Mouse (Mus musculus): ENCODE results near the gene Rnf150. TPM values are rescaled to one million over a fixed set of nuclear protein-coding genes. Genes with fewer than 3 reads are reported as not detected.

Gene Rnf150
- total and polyA plus RNA-seq, 3 experiments = 0.13 to 0.50 (median 0.39) TPM

- Histone ChIP-seq H3K9me3 (replicated peaks; ENCODE audit: low read length) (no peaks in the 10 kb centered on the region), H3K4me2 (ENCODE audit: insufficient read depth, low read depth, poor library complexity, severe bottlenecking) (no peak overlapping the region), H3K79me2 (replicated peaks; ENCODE audit: control insufficient read depth, extremely low read depth, insufficient read depth, poor library complexity, severe bottlenecking) (no peaks in the 10 kb centered on the region), H3K9ac (ENCODE audit: insufficient read depth, low read depth) (no peak overlapping the region), H3K27ac (ENCODE audit: insufficient read depth, low read depth) (no peak overlapping the region), H3K36me3 (replicated peaks in 1 of 2; ENCODE audit: control insufficient read depth in 1 of 2, insufficient read depth in 1 of 2, low read length in 1 of 2) (no peaks in the 10 kb centered on the region), H3K4me3 (replicated peaks in 1 of 3; ENCODE audit: low read depth in 2 of 3, low read length in 2 of 3, poor library complexity in 1 of 3) (no peak overlapping the region), H3K4me1 (ENCODE audit: control insufficient read depth in 1 of 2, insufficient read depth in 2 of 2) (peaks cover 3 to 43% of the 10 kb centered on the region in 2 experiments; a peak in 3 of 4 replicates), H3K27me3 (replicated peaks) (no peaks in the 10 kb centered on the region)
- TF ChIP-seq MAFK (IDR thresholded peaks at IDR 0.05; ENCODE audit: insufficient replicate concordance, low read length) = no peak
- TF ChIP-seq ELF1 (IDR thresholded peaks at IDR 0.05; ENCODE audit: low read depth, low read length) = no peak
- no peak for TF ChIP-seq GABPA (IDR thresholded peaks at IDR 0.05; ENCODE audit: insufficient replicate concordance, low read depth, low read length)
- no peak for TF ChIP-seq TCF12 (IDR thresholded peaks at IDR 0.05; ENCODE audit: low read depth, low read length)
- TF ChIP-seq TBP (conservative IDR thresholded peaks at IDR 0.05; ENCODE audit: low read depth, low read length) = no peak
- no peak for TF ChIP-seq UBTF (IDR thresholded peaks at IDR 0.05; ENCODE audit: low read depth, low read length)
- TF ChIP-seq NRF1 (IDR thresholded peaks at IDR 0.05; ENCODE audit: low read depth, low read length) = no peak
- no peak for TF ChIP-seq MAZ (IDR thresholded peaks at IDR 0.05; ENCODE audit: low read depth, low read length)
- no peak for TF ChIP-seq IRF4 (IDR thresholded peaks at IDR 0.05; ENCODE audit: low read depth, low read length)
- no peak for TF ChIP-seq E2F4 (IDR thresholded peaks at IDR 0.05; ENCODE audit: insufficient replicate concordance, low read depth, low read length)
- no peak for TF ChIP-seq KAT2A (IDR thresholded peaks at IDR 0.05; ENCODE audit: insufficient replicate concordance, low read length)
- TF ChIP-seq CHD2 (IDR thresholded peaks at IDR 0.05; ENCODE audit: low read length) = no peak
- in situ Hi-C loops (cut with MboI; ENCODE audit: low pct_ligation_motif_present, low pct_unique_long_range_greater_than_20kb, low sequenced_read_pairs) (no loop called here), dilution Hi-C loops (cut with MboI; ENCODE audit: extremely low pct_ligation_motif_present, extremely low pct_unique_long_range_greater_than_20kb, low sequenced_read_pairs) (no loop called here)
- no peak for DNase-seq (ENCODE audit: extremely low read depth)
Observed at GRCm38 (mm10) chr8:83062276-83062675, 199.1 kb downstream of the Rnf150 start.

GRCm38 (mm10) chr8:83064096-83064495 lies 200.9 kb downstream of the Rnf150 start:
- Histone ChIP-seq H3K9me3 (replicated peaks; ENCODE audit: low read length) (no peaks in the 10 kb centered on the region), H3K4me3 (replicated peaks in 1 of 3; ENCODE audit: low read depth in 2 of 3, low read length in 2 of 3, poor library complexity in 1 of 3) (no peak overlapping the region), H3K9ac (ENCODE audit: insufficient read depth, low read depth) (no peak overlapping the region), H3K27ac (ENCODE audit: insufficient read depth, low read depth) (no peak overlapping the region), H3K36me3 (replicated peaks in 1 of 2; ENCODE audit: control insufficient read depth in 1 of 2, insufficient read depth in 1 of 2, low read length in 1 of 2) (no peaks in the 10 kb centered on the region), H3K27me3 (replicated peaks) (no peaks in the 10 kb centered on the region), H3K79me2 (replicated peaks; ENCODE audit: control insufficient read depth, extremely low read depth, insufficient read depth, poor library complexity, severe bottlenecking) (no peaks in the 10 kb centered on the region), H3K4me2 (ENCODE audit: insufficient read depth, low read depth, poor library complexity, severe bottlenecking) (no peak overlapping the region), H3K4me1 (ENCODE audit: control insufficient read depth in 1 of 2, insufficient read depth in 2 of 2) (peaks cover 3 to 43% of the 10 kb centered on the region in 2 experiments; a peak in 3 of 4 replicates)
- no peak for DNase-seq (ENCODE audit: extremely low read depth)
- dilution Hi-C loops (cut with MboI; ENCODE audit: extremely low pct_ligation_motif_present, extremely low pct_unique_long_range_greater_than_20kb, low sequenced_read_pairs) (no loop called here), in situ Hi-C loops (cut with MboI; ENCODE audit: low pct_ligation_motif_present, low pct_unique_long_range_greater_than_20kb, low sequenced_read_pairs) (no loop called here)
- TF ChIP-seq KAT2A (IDR thresholded peaks at IDR 0.05; ENCODE audit: insufficient replicate concordance, low read length) = no peak
- no peak for TF ChIP-seq MYC (IDR thresholded peaks at IDR 0.05; ENCODE audit: low read depth, low read length)
- no peak for TF ChIP-seq ELF1 (IDR thresholded peaks at IDR 0.05; ENCODE audit: low read depth, low read length)
- TF ChIP-seq UBTF (IDR thresholded peaks at IDR 0.05; ENCODE audit: low read depth, low read length) = no peak
- TF ChIP-seq RCOR1 (conservative IDR thresholded peaks at IDR 0.05; ENCODE audit: low read depth, low read length) = no peak
- TF ChIP-seq CTCF (conservative IDR thresholded peaks at IDR 0.05 in 1 of 2, IDR thresholded peaks at IDR 0.05 in 1 of 2; ENCODE audit: low read depth in 2 of 2, low read length in 2 of 2) = no peak
- no peak for TF ChIP-seq POLR2AphosphoS2 (IDR thresholded peaks at IDR 0.05; ENCODE audit: low read depth, low read length)
- no peak for TF ChIP-seq NRF1 (IDR thresholded peaks at IDR 0.05; ENCODE audit: low read depth, low read length)
- TF ChIP-seq EP300 (IDR thresholded peaks at IDR 0.05; ENCODE audit: low read length) = no peak
- no peak for TF ChIP-seq IRF4 (IDR thresholded peaks at IDR 0.05; ENCODE audit: low read depth, low read length)
- TF ChIP-seq GABPA (IDR thresholded peaks at IDR 0.05; ENCODE audit: insufficient replicate concordance, low read depth, low read length) = no peak
- TF ChIP-seq PAX5 (IDR thresholded peaks at IDR 0.05; ENCODE audit: low read length) = no peak
- no peak for TF ChIP-seq MAX (IDR thresholded peaks at IDR 0.05; ENCODE audit: low read length)
- TF ChIP-seq SIN3A (IDR thresholded peaks at IDR 0.05; ENCODE audit: low read length) = no peak
- no peak for TF ChIP-seq RAD21 (IDR thresholded peaks at IDR 0.05; ENCODE audit: low read depth, low read length)
- TF ChIP-seq E2F4 (IDR thresholded peaks at IDR 0.05; ENCODE audit: insufficient replicate concordance, low read depth, low read length) = no peak

Data from CH12.LX (cell line).